Mouse (Mus musculus): ENCODE data around the gene Kcnk4. TPM values are rescaled to one million over a fixed set of nuclear protein-coding genes. Genes with fewer than 3 reads are reported as not detected.

Gene Kcnk4
- total RNA-seq, 2 experiments from 2014 or later = 15.4 to 17.0 TPM

GRCm38 (mm10) chr19:6893731-6894451 is 40.4 kb downstream of the Kcnk4 start:
- no peak for DNase-seq (ENCODE audit: low spot score in 2 of 2)

- no peak for DNase-seq (ENCODE audit: low spot score in 2 of 2)
These were observed 41.8 kb downstream of the Kcnk4 start for GRCm38 (mm10) chr19:6892512-6892911.

- DNase-seq (ENCODE audit: low spot score in 2 of 2) = no peak
These were observed 56.4 kb downstream of the Kcnk4 start for GRCm38 (mm10) chr19:6877965-6878364.

- no peak for DNase-seq (ENCODE audit: low spot score in 2 of 2)
These were observed 57.5 kb downstream of the Kcnk4 start for GRCm38 (mm10) chr19:6876799-6877198.

GRCm38 (mm10) chr19:6875834-6876233 is 58.5 kb downstream of the Kcnk4 start:
- no peak for DNase-seq (ENCODE audit: low spot score in 2 of 2)

GRCm38 (mm10) chr19:6874257-6874656 is 60.1 kb downstream of the Kcnk4 start:
- DNase-seq (ENCODE audit: low spot score in 2 of 2) = no peak

Small RNA genes within 50 kb of the gene (microRNA-seq; reads per million reads assigned to microRNA genes)
- gene Mir6990 = 6.0 to 6.2 reads per million in 2 experiments

Other genes starting within 250 kb of the Kcnk4 start
- gene Rps6ka4, start 93.9 kb downstream of the Kcnk4 start, total RNA-seq (2021) = 10 to 100 TPM; 36.2 to 43.7 TPM
- gene Ccdc88b, start 76.3 kb downstream of the Kcnk4 start, total RNA-seq (2021) = 10 to 100 TPM; 13.8 to 16.1 TPM
- gene Trmt112, start 24.8 kb downstream of the Kcnk4 start, total RNA-seq (2021) = 10 to 100 TPM; 43.1 to 53.9 TPM
- 100 to 1,000 TPM; 383 to 385 TPM for gene Prdx5, start 24.4 kb downstream of the Kcnk4 start, total RNA-seq (2021)
- gene Esrra, start 12.7 kb downstream of the Kcnk4 start, total RNA-seq (2021) = 10 to 100 TPM; 59.5 to 59.6 TPM
- 10 to 100 TPM in 1 of 2 experiments, 1 to 10 TPM in 1; 8.2 to 12.6 TPM for gene Catsperz, start 9.1 kb downstream of the Kcnk4 start, total RNA-seq (2021)
- 10 to 100 TPM; 37.8 to 44.4 TPM for gene Bad, start 7.3 kb upstream of the Kcnk4 start, total RNA-seq (2021)
- 100 to 1,000 TPM; 105 to 108 TPM for gene Gpr137, start 8.0 kb upstream of the Kcnk4 start, total RNA-seq (2021)
- gene Ppp1r14b, start 40.5 kb upstream of the Kcnk4 start, total RNA-seq (2021) = 10 to 100 TPM; 60.8 to 61.9 TPM
- gene Plcb3, start 42.0 kb upstream of the Kcnk4 start, total RNA-seq (2021) = 10 to 100 TPM; 13.3 to 14.4 TPM
- gene Fkbp2, start 46.0 kb upstream of the Kcnk4 start, total RNA-seq (2021) = 10 to 100 TPM; 94.2 to 94.6 TPM
- gene Vegfb, start 53.1 kb upstream of the Kcnk4 start, total RNA-seq (2021) = 10 to 100 TPM; 95.2 to 95.4 TPM
- 10 to 100 TPM; 24.7 to 27.9 TPM for gene Dnajc4, start 58.1 kb upstream of the Kcnk4 start, total RNA-seq (2021)
- gene Nudt22, start 61.6 kb upstream of the Kcnk4 start, total RNA-seq (2021) = 10 to 100 TPM; 12.7 to 14.0 TPM
- 10 to 100 TPM; 17.2 to 17.8 TPM for gene Trpt1, start 61.6 kb upstream of the Kcnk4 start, total RNA-seq (2021)
- gene Fermt3, start 85.0 kb upstream of the Kcnk4 start, total RNA-seq (2021) = 1 to 10 TPM; 4.2 to 5.1 TPM
- gene Stip1, start 105.5 kb upstream of the Kcnk4 start, total RNA-seq (2021) = 100 to 1,000 TPM; 218 to 230 TPM
- gene Macrod1, start 122.3 kb upstream of the Kcnk4 start, total RNA-seq (2021) = 10 to 100 TPM; 22.9 to 23.7 TPM
- gene Flrt1, start 171.2 kb upstream of the Kcnk4 start, total RNA-seq (2021) = 10 to 100 TPM; 21.6 to 22.0 TPM

Data from layer of hippocampus, adult 18-20 months (tissue).